Mouse (Mus musculus): ENCODE data around the gene Kdm7a.

DNA sequence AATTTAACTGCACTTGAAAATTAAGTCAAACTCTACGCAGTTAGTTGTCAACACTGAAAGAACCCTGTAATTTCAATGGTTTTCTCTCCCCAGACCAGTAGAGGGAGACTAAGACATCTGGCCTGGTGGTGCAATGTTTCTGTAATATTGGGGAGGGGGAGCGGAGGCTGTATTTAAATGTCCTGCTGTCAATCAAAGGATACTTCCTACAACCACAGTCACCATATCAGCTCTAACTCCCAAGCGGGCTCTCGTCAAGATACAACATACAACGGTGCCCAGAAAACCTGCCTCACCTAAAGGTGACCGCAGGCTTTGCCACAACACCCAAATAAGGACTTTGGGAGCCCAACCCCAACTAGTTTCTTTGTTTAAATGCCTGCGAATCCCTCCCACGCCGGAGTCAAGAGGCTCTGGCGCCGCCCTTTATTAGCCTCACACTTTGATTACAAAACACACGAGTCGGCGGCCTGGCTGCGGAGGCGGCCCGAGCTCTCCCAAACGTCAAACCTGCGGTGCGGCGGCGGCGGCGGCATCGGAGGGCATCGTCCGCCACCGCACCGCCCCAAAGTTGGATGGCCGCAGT, 1.4 kb downstream of the Kdm7a start:
- TF ChIP-seq CTCF (IDR thresholded peaks at IDR 0.05; ENCODE audit: extremely low read depth, insufficient read length, insufficient replicate concordance, low read depth, low read length) (peak; percentile 46; the same call in 1 of the 2 replicates), POLR2A (IDR thresholded peaks at IDR 0.05; ENCODE audit: low read depth, low read length) (peak; percentile 92)
